Mouse (Mus musculus) liver, embryonic 14.5 days (tissue): Measurements from ENCODE around the gene Sh3tc1. TPM values are rescaled to one million over a fixed set of nuclear protein-coding genes. Genes with fewer than 3 reads are reported as not detected.

Source experiments
- ATAC-seq: fragments of 200-750 bp; cut with Nextera tagmentation; 2 replicates; pipeline ENCODE4 v1.8.0; 2017; ENCODE audit warnings: moderate number of reproducible peaks, mild to moderate bottlenecking, moderate library complexity; ENCODE audit not compliant: insufficient read depth
- DNase-seq, 3 experiments: peaks; one replicate each; pipeline ENCODE4 v3.0.0-alpha.2; 2012 to 2013; ENCODE audit warnings: low read depth in 3 of 3, low spot score in 3 of 3
- H3K27ac ChIP-seq: fragments of 300-500 bp; sonication (generic); 2 replicates; pipeline ENCODE4 v1.5.1; 2014; ENCODE audit warnings: moderate library complexity, mild to moderate bottlenecking, control low read depth, inconsistent platforms
- H3K27me3 ChIP-seq: fragments of 300-500 bp; sonication (generic); 2 replicates; pipeline ENCODE4 v1.6.1; 2014; ENCODE audit warnings: mild to moderate bottlenecking, low read length, moderate library complexity; ENCODE audit not compliant: control insufficient read depth, insufficient read depth
- H3K36me3 ChIP-seq: fragments of 300-500 bp; sonication (generic); replicated peaks from 2 replicates; pipeline ENCODE4 v1.6.1; 2014; ENCODE audit warnings: low read depth; ENCODE audit not compliant: control insufficient read depth, insufficient read depth
- H3K4me1 ChIP-seq, 2 experiments: fragments of 200-500 bp in 1 of 2; fragments of 300-500 bp in 1 of 2; sonication (generic) in 1 of 2; replicated peaks; 2 replicates each; pipeline ENCODE4 v1.6.1; 2012 to 2014; ENCODE audit warnings: antibody characterized with exemption in 1 of 2, inconsistent platforms in 1 of 2, low read length in 1 of 2; ENCODE audit not compliant: control insufficient read depth in 2 of 2, insufficient read depth in 2 of 2
- H3K4me2 ChIP-seq: fragments of 300-500 bp; sonication (generic); 2 replicates; pipeline ENCODE4 v1.6.1; 2014; ENCODE audit warnings: low read depth, mild to moderate bottlenecking, control low read depth, moderate library complexity
- H3K4me3 ChIP-seq, 2 experiments: fragments of 200-500 bp in 1 of 2; fragments of 300-500 bp in 1 of 2; sonication (generic) in 1 of 2; 2 replicates each; pipeline ENCODE4 v1.5.1; 2012 to 2014; ENCODE audit warnings: low read depth in 2 of 2, low read length in 2 of 2, mild to moderate bottlenecking in 2 of 2, control low read depth in 1 of 2, inconsistent platforms in 1 of 2, moderate library complexity in 1 of 2; ENCODE audit not compliant: insufficient read depth in 1 of 2
- H3K9ac ChIP-seq: fragments of 300-500 bp; sonication (generic); replicated peaks from 2 replicates; pipeline ENCODE4 v1.6.1; 2014; ENCODE audit warnings: mild to moderate bottlenecking, control low read depth, moderate library complexity
- H3K9me3 ChIP-seq: fragments of 300-500 bp; sonication (generic); 2 replicates; pipeline ENCODE4 v1.6.1; 2016; ENCODE audit warnings: low read length, mixed read lengths; ENCODE audit not compliant: control insufficient read depth
- CTCF ChIP-seq: IDR thresholded peaks from 2 replicates; pipeline ENCODE4 v1.5.1; 2016; ENCODE audit warnings: antibody characterized with exemption, low read depth, control low read depth
- EP300 ChIP-seq: IDR thresholded peaks from 2 replicates; pipeline ENCODE4 v1.6.1; 2016; ENCODE audit warnings: antibody characterized with exemption, low read depth
- WGBS: fragments of 180-500 bp; shearing (Covaris S2); extraction: QIAGEN DNeasy Blood & Tissue Kit; methylation state at CpG from one replicate; pipeline ENCODE4 v1.1.7; 2014; ENCODE audit not compliant: insufficient replicate concordance; 5-methylcytosine and 5-hydroxymethylcytosine counted together
- polyA plus RNA-seq, 2 experiments: library from polyadenylated mRNA; depleted of rRNA in 1 of 2; stranded (reverse) in 1 of 2; unstranded in 1 of 2; fragments of >200 nt; fragmentation: Nextera tagmentation in 1 of 2; extraction: Ambion mirVana in 1 of 2; gene quantifications; 2 replicates each; pipeline versions ENCODE4 v1.2.1 to v1.2.3; 2012 to 2014

Gene Sh3tc1
- polyA plus RNA-seq, 2 experiments = 0.93 to 1.8 TPM

- Histone ChIP-seq H3K4me2 (no peak overlapping the region), H3K36me3 (no peaks in the 10 kb centered on the region), H3K27ac (no peak overlapping the region), H3K9me3 (no peaks in the 10 kb centered on the region), H3K27me3 (no peaks in the 10 kb centered on the region), H3K4me1 (no peaks in the 10 kb centered on the region), H3K4me3 (no peak overlapping the region), H3K9ac (no peak overlapping the region)
- DNase-seq (no peak), ATAC-seq (no peak)
- TF ChIP-seq CTCF = peak; percentile 82
- no peak for TF ChIP-seq EP300
- 41% methylated on average over 6 of the region's 6 CpGs for WGBS
Measured at GRCm38 (mm10) chr5:35701042-35701441, 38.7 kb downstream of the Sh3tc1 start.

- TF ChIP-seq CTCF (peak; percentile 48), EP300 (no peak)
- Histone ChIP-seq H3K4me1 (no peaks in the 10 kb centered on the region), H3K4me3 (no peak overlapping the region), H3K36me3 (no peaks in the 10 kb centered on the region), H3K9me3 (no peaks in the 10 kb centered on the region), H3K4me2 (no peak overlapping the region), H3K27me3 (no peaks in the 10 kb centered on the region), H3K9ac (no peak overlapping the region), H3K27ac (no peak overlapping the region)
- ATAC-seq (no peak), DNase-seq (no peak)
- WGBS = 18% methylated on average over 5 of the region's 5 CpGs
Measured at GRCm38 (mm10) chr5:35695815-35696214, 44.0 kb downstream of the Sh3tc1 start.

GRCm38 (mm10) chr5:35693638-35694037 lies 46.1 kb downstream of the Sh3tc1 start:
- ATAC-seq (no peak), DNase-seq (no peak)
- no peaks in the 10 kb centered on the region for H3K4me1 ChIP-seq
- no peaks in the 10 kb centered on the region for H3K9me3 ChIP-seq
- no peaks in the 10 kb centered on the region for H3K27me3 ChIP-seq
- H3K27ac ChIP-seq = no peak overlapping the region
- no peak overlapping the region for H3K4me3 ChIP-seq
- no peaks in the 10 kb centered on the region for H3K36me3 ChIP-seq
- 18% methylated on average over 4 of the region's 4 CpGs for WGBS
- no peak overlapping the region for H3K9ac ChIP-seq
- H3K4me2 ChIP-seq = no peak overlapping the region
- TF ChIP-seq EP300 (no peak), CTCF (no peak)

GRCm38 (mm10) chr5:35691246-35691645 lies 48.5 kb downstream of the Sh3tc1 start:
- H3K27ac ChIP-seq = no peak overlapping the region
- no peak overlapping the region for H3K4me2 ChIP-seq
- no peak for TF ChIP-seq EP300
- no peak for TF ChIP-seq CTCF
- no peaks in the 10 kb centered on the region for H3K27me3 ChIP-seq
- no peaks in the 10 kb centered on the region for H3K36me3 ChIP-seq
- no peaks in the 10 kb centered on the region for H3K9me3 ChIP-seq
- no peak for ATAC-seq
- no peak overlapping the region for H3K4me3 ChIP-seq
- WGBS = 63% methylated on average over 11 of the region's 11 CpGs
- DNase-seq = no peak
- H3K4me1 ChIP-seq = no peaks in the 10 kb centered on the region
- H3K9ac ChIP-seq = no peak overlapping the region

GRCm38 (mm10) chr5:35690485-35691165 lies 49.2 kb downstream of the Sh3tc1 start:
- WGBS = 67% methylated on average over 8 of the region's 8 CpGs
- no peaks in the 10 kb centered on the region for H3K36me3 ChIP-seq
- H3K4me1 ChIP-seq = no peaks in the 10 kb centered on the region
- TF ChIP-seq CTCF (no peak), EP300 (no peak)
- H3K27me3 ChIP-seq = no peaks in the 10 kb centered on the region
- no peaks in the 10 kb centered on the region for H3K9me3 ChIP-seq
- ATAC-seq (no peak), DNase-seq (no peak)
- no peak overlapping the region for H3K4me3 ChIP-seq
- H3K27ac ChIP-seq = no peak overlapping the region
- no peak overlapping the region for H3K4me2 ChIP-seq
- no peak overlapping the region for H3K9ac ChIP-seq
